Mouse (Mus musculus) T-helper 2 cell (primary cell): ENCODE measurements around the gene Ess2.
"Not testable (repeated sequence)": the region's sequence is repeated elsewhere in the genome, so short reads cannot be mapped to it uniquely, and the experiment has no call there.

Source experiments
- in situ Hi-C: fragments of 300-600 bp; cut with MboI, MseI; formaldehyde crosslinking; loops from one replicate; pipeline ENCODE4 v1.15.1; 2025; ENCODE audit warnings: high pct_unique_total_duplicates

The Ess2 gene

DNA sequence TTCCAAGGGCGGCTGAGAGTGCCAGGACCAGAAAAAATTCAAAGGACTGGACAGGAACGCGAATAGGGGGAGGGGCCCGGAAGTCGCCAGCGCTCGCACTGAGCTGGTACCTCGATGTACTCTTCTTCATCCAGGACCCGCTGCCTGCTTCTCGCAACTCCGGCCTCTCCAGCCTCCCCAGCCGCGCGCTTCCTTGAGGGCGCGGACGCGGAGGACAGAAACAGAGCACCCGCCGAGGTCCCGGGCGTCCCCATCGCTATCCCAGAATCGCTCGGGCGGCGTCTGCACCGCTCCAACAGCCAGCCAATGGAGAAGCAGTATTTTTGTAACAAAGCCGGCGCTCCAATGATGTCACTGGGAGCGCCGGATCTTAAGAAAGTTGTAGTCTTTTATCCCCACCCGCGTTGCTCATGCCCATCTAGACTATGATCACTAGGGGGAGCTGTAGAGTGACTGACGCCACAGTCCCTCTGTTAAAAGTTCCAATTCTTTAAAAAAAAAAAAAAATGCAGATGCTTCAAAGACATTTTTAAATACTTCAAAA is at the start of gene Ess2:
Gene Ess2 (minus strand): TSS at position 297 of the 544 bp plus-strand sequence.
- in situ Hi-C loops: loop anchor here (10.0 kb wide), 1 partner anchor 886 kb away; no protein-coding TSS in a partner anchor

DNA sequence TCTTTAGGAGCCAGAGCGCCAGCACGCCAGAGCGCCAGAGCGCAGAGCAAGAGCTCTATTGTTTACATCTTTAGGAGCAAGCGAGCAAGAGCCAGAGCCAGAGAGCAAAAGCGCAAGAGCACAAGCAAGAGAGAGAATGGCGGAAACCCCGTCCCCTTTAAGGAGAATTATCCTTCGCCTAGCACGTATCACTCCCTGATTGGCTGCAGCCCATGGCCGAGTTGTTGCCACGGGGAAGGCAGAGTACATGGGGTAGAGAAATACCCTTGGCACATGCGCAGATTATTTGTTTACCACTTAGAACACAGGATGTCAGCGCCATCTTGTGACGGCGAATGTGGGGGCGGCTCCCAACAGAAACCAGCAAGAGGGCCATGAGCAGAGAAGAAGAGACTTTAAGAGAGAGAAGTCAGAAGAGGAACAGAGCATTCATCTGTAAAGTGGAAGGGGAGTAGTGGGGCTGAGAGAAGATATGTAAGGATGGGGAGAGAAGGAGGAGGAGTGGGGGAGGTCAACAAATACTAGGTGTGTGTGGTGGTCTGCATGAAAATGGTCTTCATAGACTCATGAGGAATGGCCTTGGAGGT is 45.0 kb upstream of the Ess2 start:
- in situ Hi-C loops: not testable (repeated sequence)

DNA sequence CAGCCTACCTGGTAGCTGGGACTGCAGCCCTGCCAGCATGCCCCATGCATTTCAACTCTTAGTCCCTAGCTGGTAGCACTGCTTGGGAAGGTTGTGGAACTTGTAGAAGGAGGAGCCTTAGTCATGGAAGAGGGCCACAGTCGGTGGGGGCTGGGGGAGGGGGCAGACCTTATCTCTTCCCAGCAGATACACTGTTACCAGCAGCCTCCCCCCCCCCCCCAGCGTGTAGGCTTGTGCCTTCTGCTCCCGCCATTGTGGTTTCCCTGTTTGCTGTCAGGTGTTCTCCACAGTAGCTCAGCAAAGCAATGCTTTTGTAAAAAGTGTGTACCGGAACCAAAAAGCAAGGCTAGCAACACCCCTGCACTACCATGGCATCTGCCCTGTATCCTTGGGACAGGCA is 40.5 kb upstream of the Ess2 start:
- in situ Hi-C loops: no loop called here

DNA sequence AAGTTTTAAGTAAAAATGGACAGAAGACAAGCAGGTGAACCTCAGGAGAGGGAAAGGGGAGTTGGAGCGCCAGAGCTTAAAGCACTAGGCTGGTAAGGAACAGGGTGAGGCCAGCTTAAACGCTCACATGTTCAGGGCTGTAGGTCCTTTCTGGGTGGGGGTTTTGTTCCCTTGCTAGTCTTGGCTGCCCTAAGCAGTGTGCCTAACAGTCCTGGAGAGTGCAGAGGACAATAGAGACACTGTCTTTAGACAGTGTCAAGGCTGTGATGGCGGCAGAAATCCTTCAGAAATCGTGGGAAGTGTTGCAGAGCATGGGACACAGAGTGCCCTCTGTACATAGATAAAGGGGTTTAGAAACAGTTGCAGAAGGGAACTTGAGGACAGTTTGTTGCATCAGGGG is 38.9 kb upstream of the Ess2 start:
- in situ Hi-C loops: no loop called here

DNA sequence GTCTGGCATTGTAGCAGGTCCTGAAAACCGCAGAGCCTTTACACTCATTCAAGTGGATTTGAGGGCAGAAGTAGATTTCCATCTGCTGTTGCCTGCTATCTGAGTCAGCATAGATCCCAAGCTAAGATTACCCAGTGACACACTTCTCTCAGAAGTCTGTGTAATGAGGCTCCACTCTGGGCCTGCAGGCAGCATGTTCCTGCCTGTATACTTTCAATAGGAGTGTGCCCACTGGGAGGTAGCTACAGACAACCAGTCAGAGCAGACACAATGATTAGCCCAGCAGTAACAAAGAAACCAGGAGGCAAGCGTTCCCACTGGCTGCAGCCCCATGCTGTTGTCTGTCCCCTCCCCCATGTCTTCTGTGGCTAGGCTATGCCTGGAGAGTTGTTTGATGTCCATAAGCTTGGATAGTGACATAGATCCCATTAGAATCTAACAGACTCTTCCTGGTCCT is 38.3 kb upstream of the Ess2 start:
- in situ Hi-C loops: no loop called here

DNA sequence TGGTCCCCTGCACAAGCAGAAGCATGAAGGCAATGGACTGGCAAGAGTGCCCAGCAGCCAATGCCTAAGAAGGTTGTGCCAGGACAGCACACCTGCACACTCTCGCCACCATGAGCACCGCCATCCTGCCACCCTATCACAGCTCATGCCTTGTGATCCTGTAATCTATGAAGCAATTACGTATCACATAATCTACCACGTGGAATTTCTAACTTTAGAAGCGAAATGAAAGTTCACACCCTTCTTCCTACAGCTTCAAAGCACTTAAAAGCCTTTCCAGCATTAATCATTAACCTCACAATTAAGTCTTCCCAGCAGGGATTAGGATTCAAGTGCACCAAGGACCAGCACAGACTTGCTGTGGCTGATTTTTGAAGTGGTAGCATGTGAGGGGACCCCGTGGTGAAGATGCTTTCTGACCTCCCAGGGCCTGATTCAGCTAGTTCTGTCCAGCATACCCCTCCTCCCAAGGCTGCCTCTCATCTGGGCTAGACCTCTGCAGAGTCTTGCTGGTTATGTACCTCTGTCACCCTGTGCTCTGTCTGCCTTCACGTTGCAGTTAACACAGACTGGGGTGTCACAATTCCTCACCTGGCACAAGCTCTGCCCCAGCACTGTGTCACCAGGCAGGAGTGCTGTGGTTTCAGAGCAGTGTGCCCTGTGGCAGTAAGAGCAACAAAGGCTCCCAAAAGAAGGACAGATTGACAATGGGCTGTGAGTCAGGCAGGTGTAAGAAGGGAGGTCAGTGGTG is 34.1 kb upstream of the Ess2 start:
- in situ Hi-C loops: no loop called here

DNA sequence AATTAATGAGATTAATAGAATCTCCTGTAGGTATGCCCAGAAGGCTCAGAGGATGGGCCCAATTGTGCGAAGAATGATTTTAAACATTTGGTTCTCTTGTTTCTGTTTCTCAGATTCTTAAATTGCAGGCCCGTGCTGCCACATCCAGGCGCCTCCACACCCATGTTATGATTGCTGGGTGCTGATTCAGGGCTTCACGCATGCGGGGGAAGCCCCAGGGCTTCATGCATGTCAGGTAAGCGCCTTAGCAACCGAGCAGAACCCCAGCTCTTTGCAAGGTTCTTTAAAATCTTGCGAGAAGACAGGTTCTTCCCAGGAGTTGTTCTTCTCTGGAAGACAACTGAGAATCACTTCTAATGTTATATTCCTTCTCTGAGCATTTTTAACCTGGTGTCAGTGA is 32.3 kb upstream of the Ess2 start:
- in situ Hi-C loops: no loop called here

DNA sequence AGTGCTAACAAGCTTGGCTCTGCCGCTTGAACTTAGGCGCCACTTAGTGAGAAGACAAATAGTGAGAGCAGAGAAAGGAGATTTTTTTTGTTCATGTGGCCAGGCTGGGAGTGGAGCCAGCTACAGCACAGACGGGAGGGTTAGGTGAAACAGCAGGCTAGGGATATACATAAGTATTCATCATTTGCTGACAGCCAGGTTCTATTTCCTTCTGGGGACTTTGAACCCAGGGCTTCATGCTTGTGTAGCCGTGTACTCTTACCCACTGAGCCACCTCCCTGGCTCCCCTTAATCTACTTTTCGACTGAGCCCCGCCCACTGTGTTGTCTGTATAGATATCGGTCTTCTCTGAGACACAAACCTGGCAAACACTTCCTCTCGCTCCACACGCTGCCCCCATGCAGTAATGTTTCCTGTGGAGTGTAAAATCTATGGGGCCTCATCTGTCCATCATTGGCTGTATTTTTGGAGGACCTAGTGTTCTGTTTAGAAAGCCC is 28.2 kb upstream of the Ess2 start:
- in situ Hi-C loops: no loop called here

DNA sequence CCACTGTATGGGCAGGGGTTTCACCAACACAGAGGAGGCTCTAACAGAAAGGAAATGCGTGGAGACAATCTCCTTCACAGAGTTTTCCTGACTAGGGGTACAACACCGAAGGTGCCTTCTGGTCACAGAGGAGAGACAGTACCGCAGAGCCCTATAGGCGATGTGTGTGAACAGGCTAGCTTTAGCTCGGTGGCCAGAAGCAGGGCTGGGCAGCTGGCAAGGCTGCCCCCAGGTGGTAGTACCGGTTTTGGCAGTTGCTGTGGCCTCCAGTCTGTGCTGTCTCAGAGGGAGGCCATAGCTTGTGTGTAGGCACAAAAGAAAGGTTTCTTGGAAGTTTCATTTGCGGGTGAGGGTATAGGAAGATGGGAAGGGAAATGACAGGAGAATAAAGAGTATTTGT is 27.7 kb upstream of the Ess2 start:
- in situ Hi-C loops: no loop called here

DNA sequence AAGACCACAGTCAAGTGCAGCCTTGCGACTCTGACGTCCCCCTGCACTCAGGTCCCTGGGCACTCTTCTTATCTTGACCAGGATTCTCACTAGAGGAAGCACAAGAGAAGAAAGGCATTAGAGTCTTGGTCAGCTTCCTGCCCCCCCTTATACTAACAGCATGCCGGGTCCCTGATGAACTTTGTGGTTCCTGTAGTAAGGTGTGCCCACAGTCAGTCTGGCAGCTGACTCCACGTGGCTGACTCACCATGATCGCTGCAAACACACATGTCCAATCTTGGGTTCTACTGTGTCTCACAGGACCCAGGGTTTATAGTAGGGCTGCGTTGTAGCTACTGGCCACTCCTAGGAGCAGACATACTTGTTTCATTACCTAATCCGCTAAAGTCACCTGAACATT is 27.0 kb upstream of the Ess2 start:
- in situ Hi-C loops: no loop called here

DNA sequence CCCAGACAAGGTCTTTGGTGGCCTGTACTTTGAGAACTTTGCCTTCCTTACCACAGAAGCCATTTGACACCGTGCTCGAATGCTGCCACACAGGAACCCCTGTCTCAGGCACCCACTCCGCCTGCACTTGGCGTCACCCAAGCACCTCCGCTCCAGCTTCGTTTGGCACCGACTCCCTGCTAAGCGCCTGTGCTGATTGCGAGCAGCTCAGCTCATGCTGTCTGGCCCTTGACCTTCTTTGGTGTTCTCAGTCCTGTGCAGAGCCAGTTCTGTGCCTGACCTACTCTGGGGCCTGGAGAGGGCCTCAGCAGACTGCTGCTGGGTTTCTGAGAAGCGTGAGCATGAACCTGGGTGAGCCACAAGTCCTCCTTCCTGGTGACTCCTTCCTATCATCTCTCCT is 25.6 kb upstream of the Ess2 start:
- in situ Hi-C loops: no loop called here

DNA sequence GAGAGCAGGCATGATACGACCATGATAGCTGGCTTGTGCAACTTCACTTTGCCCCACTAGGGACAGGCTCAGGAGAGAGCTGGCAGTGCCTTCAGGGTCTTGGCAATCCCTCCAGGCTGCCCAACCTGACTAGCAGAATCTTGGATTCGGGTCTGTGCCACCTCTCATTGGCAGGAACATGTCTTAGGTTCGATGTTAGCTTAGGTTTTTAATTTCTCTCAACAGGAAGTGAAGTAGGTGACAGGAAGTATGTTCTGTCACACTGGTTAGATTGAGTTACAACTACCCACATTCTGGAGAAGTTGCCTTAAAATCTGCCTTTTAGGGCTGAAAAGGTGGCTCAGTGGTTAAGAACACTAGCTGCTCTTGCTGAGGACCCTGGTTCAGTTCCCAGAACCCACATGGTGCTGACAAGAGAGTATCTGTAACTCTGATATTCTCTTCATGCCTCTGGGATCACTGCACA is 23.3 kb upstream of the Ess2 start:
- in situ Hi-C loops: no loop called here

DNA sequence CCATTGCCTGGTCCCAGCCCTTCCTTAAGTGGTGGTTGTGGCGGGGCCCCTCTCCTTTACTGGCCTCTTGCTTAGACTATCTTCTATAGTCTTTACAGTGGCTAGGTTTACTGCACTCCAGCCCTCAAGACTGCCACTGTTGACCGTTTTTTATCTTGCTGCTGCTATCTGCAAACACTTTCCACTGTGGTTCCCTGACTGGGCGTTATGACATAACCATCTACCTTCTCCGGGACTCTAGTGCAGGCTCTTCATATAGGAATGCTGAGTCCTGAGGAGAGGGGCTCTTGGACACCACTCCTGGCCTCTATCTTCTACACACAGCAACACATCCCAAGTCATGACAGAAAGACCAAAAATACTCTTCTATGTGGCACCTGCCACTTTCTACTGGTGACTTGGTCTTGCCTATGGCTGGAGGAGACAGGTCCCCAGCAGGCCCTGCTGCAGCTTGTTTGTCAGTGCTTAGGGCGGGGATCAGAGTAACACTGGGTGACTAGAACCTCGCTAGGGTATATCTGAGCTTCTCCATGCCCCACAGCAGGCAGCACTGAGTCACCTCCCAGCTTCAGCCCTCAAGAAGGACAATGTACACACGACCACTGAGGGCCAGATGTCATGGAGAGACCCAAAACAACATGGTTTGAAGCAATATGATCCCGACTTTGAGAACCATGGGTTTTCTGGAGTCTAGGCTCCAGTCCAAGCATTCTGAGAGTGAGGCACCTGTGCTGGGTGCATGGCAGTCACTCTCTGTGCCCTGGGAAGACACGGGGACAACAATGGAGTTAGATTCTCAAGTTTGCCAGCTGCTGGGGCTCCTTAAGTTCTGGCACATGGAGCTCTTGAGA is 22.7 kb upstream of the Ess2 start:
- in situ Hi-C loops: no loop called here

DNA sequence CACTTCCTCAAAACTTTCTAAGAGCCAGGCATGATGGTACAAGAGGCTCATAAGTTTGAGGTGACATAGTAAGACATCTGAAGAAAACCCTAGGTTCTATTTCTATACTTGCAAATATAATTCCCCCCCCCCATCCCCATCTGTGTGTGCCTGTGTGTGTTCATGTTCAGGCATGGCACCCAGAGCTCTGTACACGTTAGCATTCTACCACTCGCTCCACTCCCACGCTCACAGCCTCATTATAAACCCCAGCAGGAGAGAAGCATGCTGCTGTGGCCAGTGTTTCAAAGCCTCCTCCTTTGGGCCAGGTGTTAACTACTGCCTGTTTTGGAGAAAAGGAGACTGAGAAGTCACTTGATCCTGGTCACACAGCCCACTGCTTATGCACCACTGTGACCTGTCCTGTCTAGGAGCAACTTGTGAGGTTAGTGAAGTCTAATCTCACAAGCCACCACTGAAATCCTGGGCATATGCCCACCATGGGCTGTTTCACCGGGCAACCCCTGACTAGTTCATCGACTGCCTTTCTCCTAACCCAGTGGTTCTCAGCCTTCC is 20.8 kb upstream of the Ess2 start:
- in situ Hi-C loops: no loop called here

DNA sequence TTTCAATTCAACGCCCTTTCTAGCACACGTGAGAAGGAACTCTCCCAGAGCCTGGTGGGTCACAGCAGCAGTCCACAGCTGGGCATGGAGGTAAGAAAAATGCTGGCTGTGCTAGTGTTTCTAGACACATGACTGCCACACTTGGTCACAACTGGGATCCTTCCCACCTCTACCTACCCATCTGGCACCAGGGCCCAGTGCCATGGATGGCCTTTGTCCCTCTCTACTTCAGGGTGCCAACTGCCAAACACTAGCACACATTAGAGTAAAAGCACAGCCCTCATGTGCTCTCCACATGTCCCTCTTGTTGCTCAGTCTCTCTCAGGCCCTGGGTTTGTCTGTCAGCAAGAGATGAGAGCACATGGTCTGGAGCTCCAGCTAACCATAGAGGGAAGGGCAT is 18.5 kb upstream of the Ess2 start:
- in situ Hi-C loops: no loop called here

DNA sequence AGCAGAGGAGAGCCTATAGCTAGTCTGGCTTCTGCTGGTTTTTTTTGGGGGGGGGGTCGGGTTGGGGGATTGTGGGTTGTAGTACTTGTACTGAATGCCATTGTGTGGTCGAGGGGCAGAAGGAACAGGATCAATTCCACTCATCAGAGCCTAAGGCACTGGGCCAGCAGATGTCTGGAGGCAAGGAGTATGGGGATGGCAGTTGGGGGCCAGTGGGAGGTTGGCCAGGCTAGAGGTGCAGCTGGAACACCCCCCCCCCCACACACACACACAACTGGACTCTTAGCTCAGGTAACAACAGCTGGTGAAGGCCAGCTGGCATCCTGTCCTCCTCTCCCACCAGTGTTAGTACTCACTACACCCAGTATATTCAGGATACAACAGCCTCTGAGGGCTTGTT is 18.1 kb upstream of the Ess2 start:
- in situ Hi-C loops: no loop called here

DNA sequence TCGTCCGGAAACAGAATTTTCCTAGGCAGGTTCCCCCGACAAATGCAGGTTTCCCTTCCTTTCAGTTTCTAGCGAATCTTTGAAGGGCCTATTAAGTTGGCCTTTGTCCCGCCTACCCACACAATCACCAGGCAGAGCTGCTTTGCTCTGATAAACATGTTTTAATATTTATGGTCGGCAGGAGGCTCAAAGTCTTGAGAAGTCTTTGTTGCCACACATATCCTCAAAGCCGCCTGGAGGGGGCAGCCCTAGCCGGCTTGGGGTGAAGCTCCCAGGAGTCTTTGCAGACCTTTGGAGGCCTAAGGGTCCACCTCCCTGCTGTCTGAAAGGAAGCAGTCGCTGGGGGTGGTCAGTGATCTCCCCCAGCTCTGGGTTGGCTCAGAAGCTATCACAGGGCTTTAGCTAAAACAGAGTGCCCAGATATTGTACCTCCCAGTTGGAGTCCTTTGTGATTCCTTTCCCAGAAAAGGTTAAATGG is 17.5 kb upstream of the Ess2 start:
- in situ Hi-C loops: no loop called here

DNA sequence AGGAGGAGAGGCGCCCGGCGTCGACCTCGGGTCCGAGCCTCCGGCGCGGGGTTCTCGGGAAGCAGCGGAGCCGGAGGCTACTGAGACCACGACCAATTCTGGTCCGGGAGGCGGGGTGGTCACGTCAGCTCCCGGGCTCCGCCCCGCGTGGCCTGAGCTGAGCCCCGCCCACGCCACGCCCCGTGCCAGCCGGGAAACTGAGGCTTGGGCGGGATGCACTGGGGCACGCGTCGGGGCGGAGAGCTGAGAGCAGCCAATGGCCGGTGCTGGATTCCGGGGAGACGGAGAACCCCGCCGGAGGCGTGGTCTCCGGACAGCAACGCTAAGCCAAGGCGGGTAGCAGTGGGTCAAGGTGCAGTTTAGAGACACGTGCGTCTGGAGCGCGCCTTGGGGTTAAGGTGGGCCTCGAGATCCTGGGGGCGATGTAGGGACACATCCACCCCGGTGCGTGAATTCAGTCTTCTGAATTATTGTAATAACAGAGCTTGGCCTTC is 17.0 kb upstream of the Ess2 start, which contains the start of gene Slc25a1:
Gene Slc25a1 (minus strand): TSS at position 133 of the 494 bp plus-strand sequence.
- in situ Hi-C loops: no loop called here

DNA sequence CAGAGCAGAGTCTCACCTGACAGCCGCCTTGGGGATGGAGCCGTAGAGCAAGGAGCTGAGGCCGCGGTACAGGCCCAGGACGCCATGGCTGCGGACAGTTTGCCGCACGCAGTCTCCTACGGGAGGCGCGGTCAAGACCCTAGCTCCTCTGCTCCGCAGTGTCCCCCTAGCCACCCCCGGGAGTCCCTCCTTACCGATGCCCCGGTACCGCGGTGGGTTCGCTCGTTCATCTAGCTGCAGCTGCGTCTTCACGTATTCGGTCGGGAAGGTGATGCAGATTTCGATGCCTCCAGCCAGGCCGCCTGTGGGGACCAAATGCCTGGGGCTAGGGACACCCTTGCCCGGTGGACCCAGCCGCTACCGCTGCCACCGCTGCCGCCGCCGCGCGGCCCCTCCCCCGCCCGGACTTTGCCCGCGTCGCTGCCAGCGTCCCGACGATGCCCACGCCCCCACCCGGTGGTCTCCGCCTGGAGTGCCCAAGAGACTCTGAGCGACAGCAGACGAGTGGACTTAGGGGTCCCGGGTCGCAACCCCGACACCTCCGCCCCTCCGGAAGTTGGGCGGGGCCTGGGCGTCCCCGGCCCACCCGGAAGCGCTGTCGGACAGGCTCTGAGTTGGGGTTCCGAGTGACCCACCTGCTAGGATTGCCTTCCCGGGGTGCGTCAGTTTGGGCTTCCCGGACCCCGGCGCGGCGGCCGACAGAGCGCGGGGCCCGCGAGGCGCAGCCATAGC is 16.4 kb upstream of the Ess2 start:
- in situ Hi-C loops: no loop called here

DNA sequence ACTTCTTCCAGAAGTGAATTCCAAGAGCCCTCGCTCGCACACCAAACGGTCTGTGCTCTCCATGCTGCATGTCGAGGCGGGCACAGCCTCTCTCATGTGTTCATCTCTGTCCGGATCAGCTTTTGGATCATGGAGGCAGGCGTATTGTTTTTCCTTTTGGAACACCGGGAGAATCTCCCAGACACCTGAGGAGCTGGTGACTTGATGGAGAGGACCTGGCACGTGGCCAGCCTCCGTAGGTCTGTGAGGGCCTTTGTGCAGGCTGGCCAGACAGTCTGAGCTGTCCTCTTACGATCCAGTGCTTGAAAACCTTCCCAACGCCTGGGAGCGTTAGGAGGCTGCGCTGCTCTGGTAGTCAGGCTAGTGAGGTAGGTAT is 11.0 kb upstream of the Ess2 start:
- in situ Hi-C loops: no loop called here
